Mouse (Mus musculus) cerebellum, adult 2 months (tissue): ENCODE data around the gene Glycam1.
A peak's percentile ranks its signal among the peaks of the same experiment; 100 is the strongest.

Experiments
- CTCF ChIP-seq: fragments of 200-500 bp; IDR thresholded peaks from 2 replicates; pipeline ENCODE4 v1.5.1; 2011; ENCODE audit warnings: low read depth, mild to moderate bottlenecking, control low read depth, low read length, moderate library complexity, borderline replicate concordance; ENCODE audit not compliant: insufficient read depth
- POLR2A ChIP-seq: fragments of 200-500 bp; IDR thresholded peaks from 2 replicates; pipeline ENCODE4 v1.6.1; 2011; ENCODE audit warnings: low read length, control low read depth, borderline replicate concordance; ENCODE audit not compliant: insufficient read depth

GRCm38 (mm10) chr15:103530372-103530771 is 34.5 kb downstream of the Glycam1 start:
- TF ChIP-seq CTCF (peak; percentile 89), POLR2A (no peak)
